Mouse (Mus musculus) ES-E14 (cell line): ENCODE data around the gene Sidt2.

Experiments
- CHD2 ChIP-seq: IDR thresholded peaks from 2 replicates; pipeline ENCODE4 v1.6.1; 2014; ENCODE audit warnings: mild to moderate bottlenecking, low read depth, low read length, inconsistent platforms
- HCFC1 ChIP-seq: IDR thresholded peaks from 2 replicates; pipeline ENCODE4 v1.6.1; 2012; ENCODE audit warnings: low read length, inconsistent platforms, borderline replicate concordance; ENCODE audit not compliant: insufficient read depth
- MAFK ChIP-seq: IDR thresholded peaks from 2 replicates; pipeline ENCODE4 v1.6.1; 2014; ENCODE audit warnings: mild to moderate bottlenecking, low read depth, low read length, inconsistent platforms; ENCODE audit not compliant: insufficient read depth
- ZC3H11A ChIP-seq: IDR thresholded peaks from 2 replicates; pipeline ENCODE4 v1.6.1; 2012; ENCODE audit warnings: low read depth, mild to moderate bottlenecking, inconsistent platforms, low read length, borderline replicate concordance
- ZNF384 ChIP-seq: IDR thresholded peaks from 2 replicates; pipeline ENCODE4 v1.6.1; 2012; ENCODE audit warnings: low read depth, low read length, inconsistent platforms

GRCm38 (mm10) chr9:45955107-45955963 is at the start of gene Sidt2:
- no peak for TF ChIP-seq ZC3H11A
- TF ChIP-seq CHD2, result no peak
- no peak for TF ChIP-seq HCFC1
- no peak for TF ChIP-seq MAFK
- TF ChIP-seq ZNF384, result no peak
